Mouse (Mus musculus) limb, embryonic 13.5 days (tissue): ENCODE measurements around the gene Actr5. TPM values are rescaled to one million over a fixed set of nuclear protein-coding genes. Genes with fewer than 3 reads are reported as not detected.

Experiments
- ATAC-seq: fragments of 200-750 bp; cut with Nextera tagmentation; 2 replicates; pipeline ENCODE4 v1.8.0; 2017; ENCODE audit warnings: low read depth, moderate number of reproducible peaks, moderate TSS enrichment; ENCODE audit not compliant: low FRiP score
- H3K27ac ChIP-seq: fragments of 300-500 bp; sonication (generic); 2 replicates; pipeline ENCODE4 v1.5.1; 2015; ENCODE audit warnings: inconsistent platforms, mild to moderate bottlenecking, moderate library complexity
- H3K27me3 ChIP-seq: fragments of 300-500 bp; sonication (generic); 2 replicates; pipeline ENCODE4 v1.6.1; 2015; ENCODE audit warnings: mild to moderate bottlenecking, inconsistent platforms
- H3K36me3 ChIP-seq: fragments of 300-500 bp; sonication (generic); 2 replicates; pipeline ENCODE4 v1.6.1; 2015; ENCODE audit warnings: inconsistent platforms, mild to moderate bottlenecking, moderate library complexity
- H3K4me1 ChIP-seq: fragments of 300-500 bp; sonication (generic); 2 replicates; pipeline ENCODE4 v1.6.1; 2015; ENCODE audit warnings: inconsistent platforms
- H3K4me2 ChIP-seq: fragments of 300-500 bp; sonication (generic); replicated peaks from 2 replicates; pipeline ENCODE4 v1.6.1; 2015; ENCODE audit warnings: inconsistent platforms, mild to moderate bottlenecking, moderate library complexity
- H3K4me3 ChIP-seq: fragments of 300-500 bp; sonication (generic); 2 replicates; pipeline ENCODE4 v1.5.1; 2015; ENCODE audit warnings: moderate library complexity, mild to moderate bottlenecking, inconsistent platforms
- H3K9ac ChIP-seq: fragments of 300-500 bp; sonication (generic); 2 replicates; pipeline ENCODE4 v1.6.1; 2015; ENCODE audit warnings: mild to moderate bottlenecking, inconsistent platforms
- H3K9me3 ChIP-seq: fragments of 300-500 bp; sonication (generic); 2 replicates; pipeline ENCODE4 v1.6.1; 2016; ENCODE audit warnings: inconsistent platforms
- WGBS: fragments of 180-500 bp; shearing (Covaris S2); methylation state at CpG from one replicate; pipeline ENCODE4 v1.1.7; 2015; 5-methylcytosine and 5-hydroxymethylcytosine counted together
- polyA plus RNA-seq: library from polyadenylated mRNA; unstranded; fragments of >200 nt; fragmentation: Nextera tagmentation; extraction: Ambion mirVana; gene quantifications from 2 replicates; pipeline ENCODE4 v1.2.1, GENCODE M21; 2015

Actr5 gene
- polyA plus RNA-seq, 1 experiment from 2014 or later: 14.1 TPM

DNA sequence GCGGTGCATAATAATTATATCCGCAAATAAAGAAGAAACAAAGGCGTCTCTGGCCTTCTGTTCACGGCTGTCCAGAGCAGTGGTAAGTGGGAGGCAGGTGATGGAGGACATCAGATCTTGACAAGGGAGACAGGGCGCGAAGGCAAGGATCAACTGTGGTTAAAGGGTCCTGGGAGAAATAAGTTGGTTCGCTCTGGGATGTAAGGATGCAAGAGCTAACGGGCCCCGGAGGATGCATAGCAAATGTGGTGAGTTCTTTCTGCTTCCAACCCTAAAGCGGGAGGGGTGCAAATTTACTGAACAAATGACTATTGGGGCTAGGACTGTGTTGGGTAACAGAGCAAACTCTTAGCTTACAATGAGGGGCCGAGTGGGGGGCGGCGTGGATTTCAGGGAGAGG is 9.0 kb upstream of the Actr5 start:
- Histone ChIP-seq H3K9me3 (no peaks in the 10 kb centered on the region), H3K9ac (no peak overlapping the region), H3K4me2 (no peak overlapping the region), H3K27ac (no peak overlapping the region), H3K27me3 (peaks cover 99% of the 10 kb centered on the region), H3K4me3 (no peak overlapping the region), H3K36me3 (no peaks in the 10 kb centered on the region), H3K4me1 (peaks cover 33% of the 10 kb centered on the region)
- WGBS: 3% methylated on average over 13 of the region's 13 CpGs
- no peak for ATAC-seq

DNA sequence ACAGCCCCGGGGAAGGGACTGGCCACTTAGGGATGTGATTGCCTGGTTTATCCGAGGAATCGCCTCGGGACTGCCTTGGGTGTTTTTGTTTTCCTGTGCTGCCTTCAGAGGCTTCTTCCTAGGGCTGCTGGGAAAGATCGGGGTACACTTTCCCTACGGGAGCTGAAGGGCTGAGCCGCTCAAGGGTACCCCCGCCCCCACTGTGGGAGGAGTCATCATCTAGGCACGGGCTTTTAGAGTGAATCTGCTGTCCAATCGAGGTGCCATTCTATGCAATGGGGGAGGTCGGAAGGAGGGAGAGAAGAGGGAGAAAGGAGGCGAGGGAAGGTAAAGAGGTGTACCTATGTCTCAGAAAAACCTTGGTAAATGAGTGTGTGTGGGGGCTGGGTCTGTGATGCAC is 8.4 kb upstream of the Actr5 start:
- H3K27ac ChIP-seq: no peak overlapping the region
- 0 out of 2 replicates have a peak overlapping the region, but pooled peaks have one; percentile 14 for H3K4me2 ChIP-seq
- no peak for ATAC-seq
- peaks cover 99% of the 10 kb centered on the region for H3K27me3 ChIP-seq
- no peaks in the 10 kb centered on the region for H3K36me3 ChIP-seq
- H3K4me3 ChIP-seq: no peak overlapping the region; the same call in 1 of the 2 replicates
- H3K9me3 ChIP-seq: no peaks in the 10 kb centered on the region
- WGBS: under 1% methylated on average over 12 of the region's 12 CpGs
- H3K9ac ChIP-seq: no peak overlapping the region
- H3K4me1 ChIP-seq: peaks cover 28% of the 10 kb centered on the region

DNA sequence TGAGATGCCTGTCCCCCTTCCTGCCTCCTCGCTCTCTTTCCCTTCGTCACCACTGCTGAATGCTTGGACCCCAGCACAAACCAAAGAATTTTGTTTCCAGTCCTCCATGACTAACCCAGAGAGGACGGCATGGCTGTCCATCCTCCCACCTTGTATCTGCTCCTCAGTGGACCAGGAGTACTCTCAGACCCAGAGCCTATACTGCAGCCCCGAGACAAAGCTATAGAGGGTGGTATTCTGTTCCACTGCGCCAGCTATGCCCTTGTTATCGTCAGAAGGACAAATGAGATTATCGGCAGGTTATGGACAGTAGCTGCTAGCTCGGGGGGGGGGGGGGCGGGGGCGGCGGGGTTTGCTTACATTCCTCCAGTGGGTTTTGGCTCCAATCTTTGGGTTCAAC is 7.9 kb upstream of the Actr5 start:
- 10% methylated on average over 11 of the region's 11 CpGs for WGBS
- Histone ChIP-seq H3K9ac (no peak overlapping the region), H3K27me3 (peaks cover 99% of the 10 kb centered on the region), H3K36me3 (no peaks in the 10 kb centered on the region), H3K4me1 (peaks cover 26% of the 10 kb centered on the region), H3K4me2 (no peak overlapping the region), H3K9me3 (no peaks in the 10 kb centered on the region), H3K27ac (no peak overlapping the region), H3K4me3 (no peak overlapping the region)
- no peak for ATAC-seq

DNA sequence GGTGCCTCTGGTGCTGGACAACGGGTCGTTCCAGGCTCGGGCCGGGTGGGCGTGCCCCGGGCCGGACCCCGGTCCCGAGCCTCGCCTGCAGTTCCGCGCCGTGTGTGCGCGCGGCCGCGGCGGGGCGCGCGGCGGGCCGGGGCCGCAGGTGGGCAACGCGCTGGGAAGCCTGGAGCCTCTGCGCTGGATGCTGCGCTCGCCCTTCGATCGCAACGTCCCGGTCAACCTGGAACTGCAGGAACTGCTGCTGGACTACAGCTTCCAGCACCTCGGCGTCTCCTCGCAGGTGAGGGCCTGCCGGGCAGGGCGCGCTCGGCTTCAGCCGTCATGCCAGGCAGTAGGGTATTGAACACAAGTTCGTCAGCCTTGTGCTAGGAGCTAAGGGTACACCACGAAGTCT is 543 bp downstream of the Actr5 start:
- Histone ChIP-seq H3K36me3 (peaks cover 33% of the 10 kb centered on the region), H3K9me3 (no peaks in the 10 kb centered on the region), H3K4me2 (peak overlapping the region; percentile 89), H3K4me1 (peaks cover 16% of the 10 kb centered on the region), H3K4me3 (peak overlapping the region; percentile 87), H3K9ac (peak overlapping the region; percentile 77), H3K27ac (peak overlapping the region; percentile 81), H3K27me3 (peaks cover 25% of the 10 kb centered on the region)
- peak; percentile 59 for ATAC-seq
- under 1% methylated on average over 44 of the region's 44 CpGs for WGBS

DNA sequence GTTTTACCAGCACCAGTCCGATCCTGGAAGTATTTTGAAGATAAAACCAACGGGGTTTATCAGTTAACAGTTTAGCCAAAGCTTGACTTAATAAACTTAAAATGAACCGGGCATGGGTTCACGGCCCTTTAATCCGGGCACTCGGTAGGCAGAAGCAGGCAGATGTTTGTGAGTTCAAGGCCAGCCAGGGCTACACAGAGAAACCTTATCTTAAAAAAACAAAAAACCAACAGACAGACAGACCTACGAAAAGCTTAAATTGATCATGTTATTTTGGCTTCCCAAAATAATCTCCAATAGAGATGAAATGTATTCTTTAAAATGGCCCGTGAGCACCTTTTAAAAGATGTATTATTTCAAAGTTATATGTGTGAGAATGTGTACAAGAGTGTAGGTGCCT is 1.0 kb downstream of the Actr5 start:
- Histone ChIP-seq H3K9ac (peak overlapping the region; percentile 77), H3K36me3 (peaks cover 38% of the 10 kb centered on the region), H3K27me3 (peaks cover 21% of the 10 kb centered on the region), H3K4me3 (peak overlapping the region; percentile 87), H3K4me1 (peaks cover 16% of the 10 kb centered on the region), H3K9me3 (no peaks in the 10 kb centered on the region), H3K27ac (no peak overlapping the region), H3K4me2 (peak overlapping the region; percentile 89)
- ATAC-seq: no peak
- 41% methylated on average over 8 of the region's 8 CpGs for WGBS

DNA sequence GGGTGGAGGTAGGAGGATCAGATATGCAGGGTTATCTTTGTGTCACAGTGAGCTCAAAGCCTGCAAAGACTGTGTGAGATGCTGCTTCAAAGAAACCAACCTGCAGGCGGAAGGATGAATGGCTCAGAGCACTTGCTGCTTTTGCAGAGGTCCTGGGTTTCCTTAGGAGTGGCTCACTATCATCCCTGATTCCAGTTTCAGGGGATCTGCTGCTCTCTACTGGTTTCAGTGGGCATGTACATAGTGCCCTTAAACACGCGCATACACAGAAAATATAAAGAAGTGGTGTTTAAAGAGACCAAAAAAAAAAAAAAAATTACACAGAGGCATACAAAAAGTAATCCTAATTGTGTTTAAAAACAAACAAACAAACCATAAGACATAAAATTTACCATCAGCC is 4.2 kb downstream of the Actr5 start:
- Histone ChIP-seq H3K27ac (no peak overlapping the region), H3K9me3 (no peaks in the 10 kb centered on the region), H3K4me2 (no peak overlapping the region), H3K9ac (no peak overlapping the region), H3K27me3 (no peaks in the 10 kb centered on the region), H3K4me3 (no peak overlapping the region), H3K4me1 (peaks cover 16% of the 10 kb centered on the region), H3K36me3 (peaks cover 69% of the 10 kb centered on the region)
- no peak for ATAC-seq
- 82% methylated on average over 3 of the region's 3 CpGs for WGBS

DNA sequence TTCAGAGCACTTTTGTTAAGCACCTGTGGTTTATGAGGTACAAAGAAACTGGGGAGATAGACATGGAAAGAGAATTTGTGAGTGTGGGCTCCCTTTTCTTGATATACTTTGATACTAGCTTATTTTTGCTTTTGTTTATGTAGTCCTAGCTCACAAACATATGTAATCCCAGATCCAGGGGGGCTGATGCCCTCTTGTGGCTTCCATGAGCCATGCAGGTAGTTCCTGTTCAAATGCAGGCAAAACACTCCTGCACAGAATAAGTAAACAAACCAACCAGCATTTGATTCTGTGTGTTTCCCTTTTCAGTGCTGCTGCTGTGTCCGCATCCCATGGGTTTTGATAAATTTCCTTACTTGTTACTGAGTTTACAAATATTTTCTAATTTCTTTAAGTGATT is 4.7 kb downstream of the Actr5 start:
- Histone ChIP-seq H3K4me1 (peaks cover 16% of the 10 kb centered on the region), H3K27me3 (no peaks in the 10 kb centered on the region), H3K4me2 (no peak overlapping the region), H3K4me3 (no peak overlapping the region), H3K9ac (no peak overlapping the region), H3K27ac (no peak overlapping the region), H3K9me3 (no peaks in the 10 kb centered on the region), H3K36me3 (peaks cover 72% of the 10 kb centered on the region)
- WGBS: 69% methylated on average over 1 of the region's 1 CpGs
- ATAC-seq: no peak

DNA sequence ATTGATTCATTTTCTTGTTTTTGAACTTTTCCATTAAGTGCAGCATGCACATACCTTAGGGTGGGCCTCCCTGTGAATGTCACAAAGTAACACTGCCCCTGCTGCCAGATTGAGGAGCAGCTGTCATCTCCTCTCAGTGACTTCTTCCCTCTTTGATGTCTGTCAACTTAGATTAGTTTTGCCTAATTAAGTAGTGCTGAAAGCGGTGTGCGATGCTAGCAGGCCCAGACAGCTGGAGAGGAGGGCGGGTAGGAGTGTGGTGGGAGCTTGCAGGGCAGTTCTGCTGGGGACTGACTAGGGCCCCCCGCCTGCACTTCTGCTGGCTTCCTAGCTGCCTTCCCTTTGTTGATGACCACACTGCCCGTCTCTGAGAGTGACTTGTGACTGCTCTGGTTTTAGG is 7.2 kb downstream of the Actr5 start:
- peaks cover under 1% of the 10 kb centered on the region for H3K4me1 ChIP-seq
- no peak for ATAC-seq
- no peaks in the 10 kb centered on the region for H3K9me3 ChIP-seq
- no peak overlapping the region for H3K27ac ChIP-seq
- no peaks in the 10 kb centered on the region for H3K27me3 ChIP-seq
- 85% methylated on average over 5 of the region's 5 CpGs for WGBS
- H3K36me3 ChIP-seq: peaks cover 90% of the 10 kb centered on the region
- no peak overlapping the region for H3K4me3 ChIP-seq
- H3K4me2 ChIP-seq: no peak overlapping the region
- H3K9ac ChIP-seq: no peak overlapping the region

DNA sequence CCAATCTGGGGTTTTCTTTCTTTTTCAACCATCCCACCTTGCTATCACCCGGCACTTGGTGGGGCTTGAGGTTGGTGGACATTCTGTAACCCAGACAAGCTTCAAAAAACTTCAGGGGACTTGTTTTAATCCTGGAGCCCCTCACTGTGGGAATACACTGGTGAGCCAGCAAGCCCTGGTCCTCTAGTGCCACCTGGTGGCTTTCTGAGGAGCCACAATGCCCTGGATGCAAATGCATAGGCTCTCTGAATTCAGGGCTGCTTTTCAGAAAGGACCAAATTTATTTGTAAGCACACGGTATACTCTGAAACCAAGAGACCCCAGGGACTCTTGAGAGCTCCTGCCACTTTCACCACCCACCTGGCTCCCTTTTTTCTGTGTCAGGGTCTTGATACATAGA is 17.2 kb downstream of the Actr5 start:
- H3K4me1 ChIP-seq: no peaks in the 10 kb centered on the region
- no peak overlapping the region for H3K4me3 ChIP-seq
- no peak overlapping the region for H3K9ac ChIP-seq
- H3K9me3 ChIP-seq: peaks cover 7% of the 10 kb centered on the region; the same call in 1 of the 2 replicates
- 12% methylated on average over 2 of the region's 2 CpGs for WGBS
- H3K27ac ChIP-seq: no peak overlapping the region
- no peak for ATAC-seq
- peaks cover 44% of the 10 kb centered on the region for H3K36me3 ChIP-seq
- no peaks in the 10 kb centered on the region for H3K27me3 ChIP-seq
- no peak overlapping the region for H3K4me2 ChIP-seq

DNA sequence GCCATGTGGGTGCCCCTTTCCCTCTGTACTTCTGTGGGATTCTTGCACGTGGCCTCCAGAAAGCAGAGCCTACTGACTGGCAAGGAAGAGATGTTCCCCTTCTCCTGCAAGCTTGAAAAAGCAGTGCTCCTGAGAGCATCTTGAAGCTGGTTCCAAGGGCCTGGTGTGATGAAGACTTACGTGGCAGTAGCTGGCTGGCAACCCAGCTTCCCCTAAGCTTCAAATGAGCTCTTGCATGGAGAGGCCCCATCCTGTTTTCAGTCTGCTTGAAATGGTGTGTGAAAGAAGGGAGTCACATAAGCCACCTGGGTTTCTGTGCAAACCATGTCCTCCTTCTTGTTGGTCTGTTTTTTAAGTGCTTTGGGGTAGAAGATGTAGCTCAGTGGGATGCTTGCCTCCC is 17.9 kb downstream of the Actr5 start:
- Histone ChIP-seq H3K4me3 (no peak overlapping the region), H3K4me2 (no peak overlapping the region), H3K9ac (no peak overlapping the region), H3K9me3 (peaks cover 7% of the 10 kb centered on the region; the same call in 1 of the 2 replicates), H3K36me3 (peaks cover 37% of the 10 kb centered on the region), H3K27ac (no peak overlapping the region), H3K27me3 (no peaks in the 10 kb centered on the region), H3K4me1 (no peaks in the 10 kb centered on the region)
- no peak for ATAC-seq
- 91% methylated on average over 2 of the region's 2 CpGs for WGBS

DNA sequence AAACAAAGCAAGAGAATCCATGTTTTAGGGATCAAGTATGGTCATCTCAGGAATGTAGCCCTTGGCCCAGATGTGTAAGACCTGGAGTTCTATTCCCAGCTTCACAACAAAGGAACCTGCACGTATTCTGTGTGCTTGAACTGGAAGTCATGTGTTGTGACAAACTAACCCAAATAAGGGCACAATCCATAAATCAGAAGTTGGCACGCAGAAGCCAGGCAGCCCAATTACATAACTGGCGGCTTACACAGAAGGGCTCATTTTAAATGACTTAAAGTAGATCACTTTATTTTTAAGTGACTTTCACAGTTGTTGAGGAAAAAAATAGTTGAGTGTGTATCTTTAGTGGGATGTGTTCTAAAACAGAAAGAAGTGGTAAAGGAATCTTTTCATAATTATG is 19.1 kb downstream of the Actr5 start:
- ATAC-seq: no peak
- H3K4me2 ChIP-seq: no peak overlapping the region
- H3K9ac ChIP-seq: no peak overlapping the region
- H3K9me3 ChIP-seq: peaks cover 7% of the 10 kb centered on the region; the same call in 1 of the 2 replicates
- no peaks in the 10 kb centered on the region for H3K4me1 ChIP-seq
- no peak overlapping the region for H3K27ac ChIP-seq
- H3K36me3 ChIP-seq: peaks cover 25% of the 10 kb centered on the region
- 71% methylated on average over 3 of the region's 3 CpGs for WGBS
- no peak overlapping the region for H3K4me3 ChIP-seq
- H3K27me3 ChIP-seq: no peaks in the 10 kb centered on the region

DNA sequence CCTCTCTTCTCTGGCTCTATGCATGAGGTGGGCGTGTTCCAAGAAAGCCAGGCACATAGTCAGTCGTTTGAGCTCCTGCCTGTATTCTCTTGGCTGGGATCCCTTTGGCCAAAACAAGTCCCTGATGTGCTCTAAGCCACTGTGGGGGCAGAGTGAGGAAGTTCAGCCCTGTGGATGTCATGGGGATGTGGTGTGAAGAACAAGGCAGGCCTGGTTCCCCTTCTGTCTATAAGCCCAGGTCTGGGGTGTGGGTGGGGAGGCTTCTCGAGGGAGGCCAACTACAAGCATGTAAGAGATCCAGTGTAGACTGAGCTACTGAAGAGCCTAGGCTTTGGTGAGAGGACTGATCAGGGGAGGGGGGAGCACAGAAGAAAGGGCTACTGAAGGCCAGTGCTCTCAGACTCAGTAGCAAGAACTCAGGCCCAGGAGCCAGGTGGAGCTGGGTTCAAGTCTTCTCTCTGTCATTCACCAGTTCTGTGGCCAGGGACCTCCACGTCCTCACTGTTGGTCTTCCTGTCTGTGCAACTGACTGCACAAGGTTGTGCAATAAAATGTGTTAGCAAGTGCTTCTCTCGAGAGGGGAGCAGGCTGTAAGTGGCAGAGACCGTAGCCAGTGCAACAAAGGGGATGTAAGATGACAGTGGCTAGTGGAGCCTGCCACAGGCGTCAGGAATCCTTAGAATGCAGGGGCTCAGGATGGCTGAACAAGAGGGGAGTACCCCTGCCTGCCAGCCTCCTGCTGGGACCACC is 26.6 kb downstream of the Actr5 start:
- Histone ChIP-seq H3K4me1 (no peaks in the 10 kb centered on the region), H3K4me3 (no peak overlapping the region), H3K27ac (no peak overlapping the region), H3K27me3 (no peaks in the 10 kb centered on the region), H3K9ac (no peak overlapping the region), H3K36me3 (no peaks in the 10 kb centered on the region), H3K9me3 (peaks cover 2% of the 10 kb centered on the region; the same call in 1 of the 2 replicates), H3K4me2 (no peak overlapping the region)
- no peak for ATAC-seq
- WGBS: 59% methylated on average over 7 of the region's 7 CpGs

DNA sequence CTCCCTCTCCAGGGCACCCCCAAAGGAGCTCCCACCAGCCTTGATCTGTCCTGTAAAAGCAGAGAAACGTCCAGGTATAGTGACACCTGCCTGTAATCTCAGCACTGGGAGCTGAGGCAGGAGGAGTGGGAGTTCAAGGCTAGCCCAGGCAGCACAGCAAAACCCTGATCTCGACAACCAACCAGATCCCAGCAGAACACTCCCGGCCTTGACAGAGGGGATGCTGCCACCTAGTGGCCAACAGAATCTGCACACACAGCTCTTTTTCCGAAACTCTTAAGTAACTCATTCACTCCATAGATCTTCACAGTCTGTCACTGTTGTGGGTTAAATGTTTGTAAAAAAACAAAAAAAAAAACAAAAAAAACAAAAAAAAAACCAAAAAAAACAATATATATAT is 28.3 kb downstream of the Actr5 start:
- H3K27ac ChIP-seq: no peak overlapping the region
- no peak; the same call in 1 of the 2 replicates for ATAC-seq
- H3K4me3 ChIP-seq: no peak overlapping the region
- no peaks in the 10 kb centered on the region for H3K4me1 ChIP-seq
- H3K36me3 ChIP-seq: no peaks in the 10 kb centered on the region
- H3K4me2 ChIP-seq: no peak overlapping the region
- H3K27me3 ChIP-seq: no peaks in the 10 kb centered on the region
- no peaks in the 10 kb centered on the region for H3K9me3 ChIP-seq
- H3K9ac ChIP-seq: no peak overlapping the region
- WGBS: 11% methylated on average over 4 of the region's 4 CpGs
